Mouse (Mus musculus): ENCODE measurements around the gene 1700011M02Rik. TPM values are rescaled to one million over a fixed set of nuclear protein-coding genes. Genes with fewer than 3 reads are reported as not detected.
A peak's percentile ranks its signal among the peaks of the same experiment; 100 is the strongest.
"Not testable (repeated sequence)": the region's sequence is repeated elsewhere in the genome, so short reads cannot be mapped to it uniquely, and the experiment has no call there.

The 1700011M02Rik gene
- polyA plus RNA-seq (2016; fragmentation: Nextera tagmentation; extraction: Ambion mirVana): not detected in 2 replicates

GRCm38 (mm10) chrX:102908587-102908986 is at the start of gene 1700011M02Rik, which contains the start of gene Dmrtc1a:
Gene 1700011M02Rik (plus strand): TSS chrX:102908905.
Gene Dmrtc1a (minus strand): TSS chrX:102908687.
- not testable (repeated sequence) for H3K27ac ChIP-seq; H3K4me3 ChIP-seq; H3K4me1 ChIP-seq; H3K4me2 ChIP-seq (replicated peaks); H3K9me3 ChIP-seq; H3K27me3 ChIP-seq; H3K36me3 ChIP-seq; H3K9ac ChIP-seq; ATAC-seq (ENCODE audit: insufficient number of reproducible peaks, insufficient read depth, low FRiP score, low TSS enrichment)
- WGBS: 81% methylated on average over 7 of the region's 9 CpGs

GRCm38 (mm10) chrX:102867871-102868270 is 40.8 kb upstream of the 1700011M02Rik start, which contains the start of gene 1700031F05Rik:
Gene 1700031F05Rik (minus strand): TSS chrX:102867971.
- H3K36me3 ChIP-seq: no peaks in the 10 kb centered on the region
- no peaks in the 10 kb centered on the region for H3K4me1 ChIP-seq
- no peaks in the 10 kb centered on the region for H3K27me3 ChIP-seq
- H3K4me3 ChIP-seq: no peak within 1 kb of the TSS
- ATAC-seq (ENCODE audit: insufficient number of reproducible peaks, insufficient read depth, low FRiP score, low TSS enrichment): no peak
- H3K27ac ChIP-seq: no peak within 1 kb of the TSS
- no peaks in the 10 kb centered on the region for H3K9me3 ChIP-seq
- 93% methylated on average over 6 of the region's 6 CpGs for WGBS
- no peak within 1 kb of the TSS for H3K4me2 ChIP-seq (replicated peaks)
- H3K9ac ChIP-seq: no peak within 1 kb of the TSS

GRCm38 (mm10) chrX:102914823-102915222 is 6.1 kb downstream of the 1700011M02Rik start:
- not testable (repeated sequence) for H3K4me3 ChIP-seq, H3K27ac ChIP-seq

GRCm38 (mm10) chrX:102926707-102927106 is 18.0 kb downstream of the 1700011M02Rik start:
- H3K4me2 ChIP-seq (replicated peaks); ATAC-seq (ENCODE audit: insufficient number of reproducible peaks, insufficient read depth, low FRiP score, low TSS enrichment): not testable (repeated sequence)
- 35% methylated on average over 4 of the region's 4 CpGs for WGBS

More at GRCm38 (mm10) chrX:102914823-102915222, 6.1 kb downstream of the 1700011M02Rik start:
- H3K4me2 ChIP-seq (replicated peaks); H3K9me3 ChIP-seq; ATAC-seq (ENCODE audit: insufficient number of reproducible peaks, insufficient read depth, low FRiP score, low TSS enrichment); H3K27me3 ChIP-seq; H3K4me1 ChIP-seq; H3K36me3 ChIP-seq; H3K9ac ChIP-seq: not testable (repeated sequence)
- 65% methylated on average over 1 of the region's 1 CpGs for WGBS

GRCm38 (mm10) chrX:102928072-102928471 is 19.4 kb downstream of the 1700011M02Rik start, which contains the start of gene 1700018G05Rik:
Gene 1700018G05Rik (plus strand): TSS chrX:102928372.
- H3K4me3 ChIP-seq: not testable (repeated sequence)
- 95% methylated on average over 6 of the region's 6 CpGs for WGBS

More at GRCm38 (mm10) chrX:102926707-102927106, 18.0 kb downstream of the 1700011M02Rik start:
- H3K27ac ChIP-seq, H3K4me1 ChIP-seq, H3K9me3 ChIP-seq, H3K4me3 ChIP-seq, H3K36me3 ChIP-seq, H3K9ac ChIP-seq, H3K27me3 ChIP-seq: not testable (repeated sequence)

GRCm38 (mm10) chrX:102932992-102933570 is 24.4 kb downstream of the 1700011M02Rik start:
- no peak overlapping the region for H3K27ac ChIP-seq
- ATAC-seq (ENCODE audit: insufficient number of reproducible peaks, insufficient read depth, low FRiP score, low TSS enrichment): no peak
- peak overlapping the region; percentile 63 for H3K4me2 ChIP-seq (replicated peaks)
- no peaks in the 10 kb centered on the region for H3K9me3 ChIP-seq
- peaks cover 24% of the 10 kb centered on the region for H3K27me3 ChIP-seq
- H3K4me3 ChIP-seq: peak overlapping the region; percentile 53
- peak overlapping the region; percentile 55 for H3K9ac ChIP-seq
- no peaks in the 10 kb centered on the region for H3K4me1 ChIP-seq
- WGBS: 48% methylated on average over 12 of the region's 12 CpGs
- no peaks in the 10 kb centered on the region for H3K36me3 ChIP-seq

More at GRCm38 (mm10) chrX:102928072-102928471, 19.4 kb downstream of the 1700011M02Rik start, which contains the start of gene 1700018G05Rik:
- ATAC-seq (ENCODE audit: insufficient number of reproducible peaks, insufficient read depth, low FRiP score, low TSS enrichment); H3K27me3 ChIP-seq; H3K9ac ChIP-seq; H3K4me2 ChIP-seq (replicated peaks); H3K9me3 ChIP-seq; H3K27ac ChIP-seq; H3K4me1 ChIP-seq; H3K36me3 ChIP-seq: not testable (repeated sequence)

- H3K4me2 ChIP-seq (replicated peaks): peak overlapping the region; percentile 63
- H3K4me1 ChIP-seq: no peaks in the 10 kb centered on the region
- 36% methylated on average over 59 of the region's 68 CpGs for whole genome bisulfite sequencing
- H3K27ac ChIP-seq: no peak overlapping the region
- no peak for ATAC-seq (ENCODE audit: insufficient number of reproducible peaks, insufficient read depth, low FRiP score, low TSS enrichment)
- no peaks in the 10 kb centered on the region for H3K9me3 ChIP-seq
- no peaks in the 10 kb centered on the region for H3K36me3 ChIP-seq
- peak overlapping the region; percentile 55 for H3K9ac ChIP-seq
- H3K27me3 ChIP-seq: peaks cover 21% of the 10 kb centered on the region
- H3K4me3 ChIP-seq: peak overlapping the region; percentile 53
Observed at GRCm38 (mm10) chrX:102933571-102934394, 25.1 kb downstream of the 1700011M02Rik start.

- H3K9ac ChIP-seq: no peak overlapping the region
- peak overlapping the region; percentile 53 for H3K4me3 ChIP-seq
- H3K27ac ChIP-seq: no peak overlapping the region
- no peaks in the 10 kb centered on the region for H3K36me3 ChIP-seq
- H3K4me2 ChIP-seq (replicated peaks): peak overlapping the region; percentile 63
- no peaks in the 10 kb centered on the region for H3K9me3 ChIP-seq
- H3K27me3 ChIP-seq: peaks cover 21% of the 10 kb centered on the region
- no peak for ATAC-seq (ENCODE audit: insufficient number of reproducible peaks, insufficient read depth, low FRiP score, low TSS enrichment)
- H3K4me1 ChIP-seq: no peaks in the 10 kb centered on the region
- WGBS: 51% methylated on average over 8 of the region's 8 CpGs
Observed at GRCm38 (mm10) chrX:102934395-102934764, 25.7 kb downstream of the 1700011M02Rik start.

- no peak overlapping the region for H3K9ac ChIP-seq
- H3K27me3 ChIP-seq: peaks cover 21% of the 10 kb centered on the region
- no peak overlapping the region for H3K4me2 ChIP-seq (replicated peaks)
- no peaks in the 10 kb centered on the region for H3K36me3 ChIP-seq
- WGBS: 73% methylated on average over 5 of the region's 5 CpGs
- H3K4me1 ChIP-seq: no peaks in the 10 kb centered on the region
- no peaks in the 10 kb centered on the region for H3K9me3 ChIP-seq
- ATAC-seq (ENCODE audit: insufficient number of reproducible peaks, insufficient read depth, low FRiP score, low TSS enrichment): no peak
- H3K27ac ChIP-seq: no peak overlapping the region
- no peak overlapping the region for H3K4me3 ChIP-seq
Observed at GRCm38 (mm10) chrX:102936743-102937142, 28.0 kb downstream of the 1700011M02Rik start.

GRCm38 (mm10) chrX:102950136-102950535 is 41.4 kb downstream of the 1700011M02Rik start:
- not testable (repeated sequence) for H3K4me1 ChIP-seq; H3K36me3 ChIP-seq; H3K27me3 ChIP-seq; H3K4me3 ChIP-seq; H3K4me2 ChIP-seq (replicated peaks); ATAC-seq (ENCODE audit: insufficient number of reproducible peaks, insufficient read depth, low FRiP score, low TSS enrichment); H3K9me3 ChIP-seq; H3K27ac ChIP-seq; H3K9ac ChIP-seq
- 86% methylated on average over 11 of the region's 11 CpGs for WGBS

- Histone ChIP-seq H3K27me3 (0 out of 2 replicates have a peak, but pooled peaks cover 2% of the 10 kb centered on the region), H3K27ac (no peak overlapping the region), H3K4me2 (replicated peaks) (no peak overlapping the region), H3K9me3 (no peaks in the 10 kb centered on the region), H3K36me3 (no peaks in the 10 kb centered on the region), H3K4me1 (no peaks in the 10 kb centered on the region), H3K9ac (no peak overlapping the region), H3K4me3 (no peak overlapping the region)
- ATAC-seq (ENCODE audit: insufficient number of reproducible peaks, insufficient read depth, low FRiP score, low TSS enrichment): no peak
- WGBS: 41% methylated on average over 4 of the region's 4 CpGs
Observed at GRCm38 (mm10) chrX:102958917-102959316, 50.2 kb downstream of the 1700011M02Rik start.

Measured in embryonic facial prominence, embryonic 12.5 days (tissue).